Comparison of ENCODE assay signal across 21 mouse cellular contexts in the genomic region with DNA sequence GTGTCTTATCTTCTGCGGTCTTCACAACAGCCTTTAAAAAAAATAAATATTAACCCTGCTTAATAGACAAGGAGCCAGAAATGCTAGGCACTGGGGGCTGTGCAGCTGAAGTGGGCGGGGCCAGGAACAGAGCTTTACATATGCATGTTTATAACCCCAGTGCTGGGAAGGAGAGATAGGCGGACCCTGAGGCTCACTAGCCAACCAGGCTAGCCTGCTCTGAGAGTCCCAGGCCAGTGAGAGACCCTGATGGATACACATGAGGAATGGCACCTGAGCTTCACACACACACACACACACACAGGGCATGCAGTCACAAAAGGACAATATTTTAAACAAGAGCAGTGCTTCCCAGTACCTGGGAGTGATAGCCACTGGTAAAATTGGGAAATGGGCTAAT. TPM values are rescaled to one million over a fixed set of nuclear protein-coding genes. Genes with fewer than 3 reads are reported as not detected.
DNase-seq lines count a peak whose midpoint lies in the region; ATAC-seq and TF ChIP-seq lines count a peak whose summit lies in the region.
"Had no signal": no experiment of that assay in that cellular context is flagged by ENCODE, and none has a peak within 500 bp of the region (broad histone marks: within the 10 kb centered on the region; RNA-seq: fewer than 3 reads in every experiment).

No protein-coding gene starts in this region.

- peaks cover 14% of the 10 kb centered on the region for H3K4me1 ChIP-seq in forebrain, embryonic 13.5 days
- H3K4me1 ChIP-seq in forebrain, embryonic 10.5 days: peaks cover 12% of the 10 kb centered on the region
- H3K4me1 ChIP-seq in hindbrain, embryonic 12.5 days: 0 out of 2 replicates have a peak, but pooled peaks cover 6% of the 10 kb centered on the region
- no peaks in the 10 kb centered on the region for H3K4me1 ChIP-seq in hindbrain, embryonic 11.5 days (replicated peaks; ENCODE audit: control insufficient read depth, insufficient read depth, low read length)
- H3K4me1 ChIP-seq in midbrain, embryonic 14.5 days (ENCODE audit: control insufficient read depth, insufficient read depth, low read length): 0 out of 2 replicates have a peak, but pooled peaks cover 8% of the 10 kb centered on the region
- H3K4me1 ChIP-seq in midbrain, embryonic 15.5 days: peaks cover 16% of the 10 kb centered on the region

- peak; percentile 37; the same call in 1 of the 2 replicates for ATAC-seq in forebrain, embryonic 13.5 days
- ATAC-seq in hindbrain, embryonic 12.5 days (ENCODE audit: low FRiP score): peak; percentile 43; the same call in 1 of the 2 replicates
- no peak for ATAC-seq in hindbrain, embryonic 11.5 days (ENCODE audit: low FRiP score)
- ATAC-seq in midbrain, embryonic 14.5 days (ENCODE audit: low FRiP score, low TSS enrichment): 0 out of 2 replicates have a peak, but pooled peaks have one; percentile 60
- ATAC-seq in midbrain, embryonic 15.5 days (replicated peaks): no peak
- ATAC-seq: inflammation-experienced regulatory T-cells, adult 6 months had no signal

- intact Hi-C loops in left cerebral cortex, postnatal 36 days (cut with DNase I): loop anchor here (10.0 kb wide), 1 partner anchor 1355 kb away; a partner anchor contains a TSS

- no peak for DNase-seq in forebrain, embryonic 10.5 days (ENCODE audit: extremely low spot score, low spot score)
- no peak for DNase-seq in hindbrain, embryonic 11.5 days (ENCODE audit: low spot score)
- DNase-seq in midbrain, embryonic 14.5 days: no peak
- no peak for DNase-seq in left cerebral cortex, postnatal 36 days (ENCODE audit: low spot score in 2 of 2)
- DNase-seq: cerebellum, adult 11 months; cerebellum, adult 9-11 months; kidney, postnatal 4 days; lung, postnatal 4 days; thymus, postnatal 14 days had no signal

- no peak for TF ChIP-seq POLR2A in myocyte (IDR thresholded peaks at IDR 0.05; ENCODE audit: insufficient read length, low read depth)

- no peaks in the 10 kb centered on the region for H3K27me3 ChIP-seq in forebrain, embryonic 13.5 days
- H3K27me3 ChIP-seq in forebrain, embryonic 10.5 days (ENCODE audit: poor library complexity, severe bottlenecking): peaks cover 3% of the 10 kb centered on the region; the same call in 1 of the 2 replicates
- peaks cover 9% of the 10 kb centered on the region; the same call in 1 of the 2 replicates for H3K27me3 ChIP-seq in hindbrain, embryonic 12.5 days
- H3K27me3 ChIP-seq in hindbrain, embryonic 11.5 days (ENCODE audit: control insufficient read depth, insufficient read depth, low read length): no peaks in the 10 kb centered on the region
- H3K27me3 ChIP-seq in midbrain, embryonic 14.5 days (ENCODE audit: control insufficient read depth, insufficient read depth, low read length): no peaks in the 10 kb centered on the region
- H3K27me3 ChIP-seq in midbrain, embryonic 15.5 days (replicated peaks): no peaks in the 10 kb centered on the region
- no peaks in the 10 kb centered on the region for H3K27me3 ChIP-seq in myocyte (ENCODE audit: control insufficient read depth, insufficient read depth, insufficient read length)

- no peak overlapping the region for H3ac ChIP-seq in myocyte (ENCODE audit: control insufficient read depth, insufficient read length)

- H3K4me2 ChIP-seq in forebrain, embryonic 13.5 days: no peak overlapping the region
- no peak overlapping the region for H3K4me2 ChIP-seq in hindbrain, embryonic 12.5 days (replicated peaks)
- no peak overlapping the region for H3K4me2 ChIP-seq in hindbrain, embryonic 11.5 days (replicated peaks; ENCODE audit: low read depth, low read length)
- H3K4me2 ChIP-seq in midbrain, embryonic 14.5 days (ENCODE audit: low read length): no peak overlapping the region
- H3K4me2 ChIP-seq in midbrain, embryonic 15.5 days: no peak overlapping the region
- H3K4me2 ChIP-seq in myocyte (ENCODE audit: low read depth): peak overlapping the region; percentile 26
- H3K4me2 ChIP-seq: embryonic facial prominence, embryonic 15.5 days; neural tube, embryonic 13.5 days had no signal

- no peak overlapping the region for H3K4me3 ChIP-seq in forebrain, embryonic 13.5 days
- H3K4me3 ChIP-seq in forebrain, embryonic 10.5 days: no peak overlapping the region
- no peak overlapping the region for H3K4me3 ChIP-seq in hindbrain, embryonic 12.5 days
- H3K4me3 ChIP-seq in hindbrain, embryonic 11.5 days (ENCODE audit: low read depth, low read length): no peak overlapping the region
- no peak overlapping the region for H3K4me3 ChIP-seq in midbrain, embryonic 14.5 days (replicated peaks; ENCODE audit: low read depth, low read length)
- H3K4me3 ChIP-seq in midbrain, embryonic 15.5 days: no peak overlapping the region
- H3K4me3 ChIP-seq in myocyte: no peak overlapping the region
- H3K4me3 ChIP-seq: embryonic facial prominence, embryonic 15.5 days; limb, embryonic 10.5 days; neural tube, embryonic 13.5 days had no signal

- 72% methylated on average over 3 of the region's 3 CpGs for WGBS in forebrain, embryonic 13.5 days
- WGBS in forebrain, embryonic 10.5 days: 80% methylated on average over 3 of the region's 3 CpGs
- WGBS in hindbrain, embryonic 12.5 days: 66% methylated on average over 3 of the region's 3 CpGs
- WGBS in hindbrain, embryonic 11.5 days: 87% methylated on average over 3 of the region's 3 CpGs
- WGBS in midbrain, embryonic 14.5 days: 72% methylated on average over 3 of the region's 3 CpGs
- 77% methylated on average over 3 of the region's 3 CpGs for WGBS in midbrain, embryonic 15.5 days

- no peaks in the 10 kb centered on the region for H3K9me3 ChIP-seq in forebrain, embryonic 13.5 days (replicated peaks)
- 0 out of 2 replicates have a peak, but pooled peaks cover 4% of the 10 kb centered on the region for H3K9me3 ChIP-seq in forebrain, embryonic 10.5 days
- H3K9me3 ChIP-seq in hindbrain, embryonic 12.5 days (replicated peaks): no peaks in the 10 kb centered on the region
- no peaks in the 10 kb centered on the region for H3K9me3 ChIP-seq in hindbrain, embryonic 11.5 days (ENCODE audit: control insufficient read depth, low read length)
- no peaks in the 10 kb centered on the region for H3K9me3 ChIP-seq in midbrain, embryonic 14.5 days (ENCODE audit: control insufficient read depth, low read length)
- H3K9me3 ChIP-seq in midbrain, embryonic 15.5 days: no peaks in the 10 kb centered on the region
- H3K9me3 ChIP-seq: limb, embryonic 10.5 days; neural tube, embryonic 13.5 days had no signal

- no peaks in the 10 kb centered on the region for H3K36me3 ChIP-seq in forebrain, embryonic 13.5 days (ENCODE audit: poor library complexity, severe bottlenecking)
- no peaks in the 10 kb centered on the region for H3K36me3 ChIP-seq in forebrain, embryonic 10.5 days (replicated peaks)
- no peaks in the 10 kb centered on the region for H3K36me3 ChIP-seq in hindbrain, embryonic 12.5 days
- no peaks in the 10 kb centered on the region for H3K36me3 ChIP-seq in hindbrain, embryonic 11.5 days (ENCODE audit: control insufficient read depth, insufficient read depth, low read length)
- H3K36me3 ChIP-seq in midbrain, embryonic 14.5 days (ENCODE audit: control insufficient read depth, insufficient read depth, low read length): no peaks in the 10 kb centered on the region
- no peaks in the 10 kb centered on the region for H3K36me3 ChIP-seq in midbrain, embryonic 15.5 days (replicated peaks)
- no peaks in the 10 kb centered on the region for H3K36me3 ChIP-seq in myocyte (ENCODE audit: control insufficient read depth, insufficient read depth)
- H3K36me3 ChIP-seq: embryonic facial prominence, embryonic 15.5 days; limb, embryonic 10.5 days; neural tube, embryonic 13.5 days had no signal

- no peak overlapping the region for H3K9ac ChIP-seq in forebrain, embryonic 13.5 days
- no peak overlapping the region for H3K9ac ChIP-seq in hindbrain, embryonic 12.5 days
- no peak overlapping the region for H3K9ac ChIP-seq in hindbrain, embryonic 11.5 days (ENCODE audit: low read depth, low read length)
- no peak overlapping the region for H3K9ac ChIP-seq in midbrain, embryonic 14.5 days (replicated peaks; ENCODE audit: low read length)
- no peak overlapping the region for H3K9ac ChIP-seq in midbrain, embryonic 15.5 days
- H3K9ac ChIP-seq: embryonic facial prominence, embryonic 15.5 days; neural tube, embryonic 13.5 days had no signal

- no peak overlapping the region for H3K27ac ChIP-seq in forebrain, embryonic 13.5 days
- no peak overlapping the region for H3K27ac ChIP-seq in forebrain, embryonic 10.5 days
- H3K27ac ChIP-seq in hindbrain, embryonic 12.5 days: no peak overlapping the region
- no peak overlapping the region for H3K27ac ChIP-seq in hindbrain, embryonic 11.5 days (ENCODE audit: low read depth, low read length)
- H3K27ac ChIP-seq in midbrain, embryonic 14.5 days (replicated peaks; ENCODE audit: low read depth, low read length): 0 out of 2 replicates have a peak overlapping the region, but pooled peaks have one; percentile 37
- H3K27ac ChIP-seq in midbrain, embryonic 15.5 days: no peak overlapping the region
- H3K27ac ChIP-seq: embryonic facial prominence, embryonic 15.5 days; limb, embryonic 10.5 days; neural tube, embryonic 13.5 days had no signal

- H3K79me2 ChIP-seq in myocyte (ENCODE audit: control insufficient read depth, insufficient read depth): no peaks in the 10 kb centered on the region

TF ChIP-seq in myocyte, 11 proteins besides CTCF, POLR2A, EP300 and RAD21 (continues in another document):
- no peak for TF ChIP-seq MAX (IDR thresholded peaks at IDR 0.05; ENCODE audit: low read depth)
- TF ChIP-seq E2F4 (IDR thresholded peaks at IDR 0.05; ENCODE audit: insufficient read depth): no peak
- TF ChIP-seq MYOG (IDR thresholded peaks at IDR 0.05; ENCODE audit: control insufficient read depth in 1 of 3, insufficient read depth in 1 of 3, insufficient read length in 2 of 3, low read depth in 2 of 3): no peak
- no peak for TF ChIP-seq TCF12 (IDR thresholded peaks at IDR 0.05; ENCODE audit: insufficient read depth, poor library complexity, severe bottlenecking)
- TF ChIP-seq USF1 (IDR thresholded peaks at IDR 0.05; ENCODE audit: low read depth): no peak
- TF ChIP-seq MYOD1 (IDR thresholded peaks at IDR 0.05; ENCODE audit: control insufficient read depth in 1 of 3, insufficient read length in 2 of 3, low read depth in 2 of 3): no peak
- no peak for TF ChIP-seq REST (IDR thresholded peaks at IDR 0.05; ENCODE audit: insufficient read depth, insufficient read length)
- TF ChIP-seq TCF3 (IDR thresholded peaks at IDR 0.05; ENCODE audit: insufficient read length, low read depth): no peak

RNA-seq across cellular contexts. Expression of a gene that starts 54.1 kb away (rescaled TPM):
- 0.24 TPM in 1 of 2 replicates, not detected in the other for polyA plus RNA-seq in forebrain, embryonic 13.5 days (2015; fragmentation: Nextera tagmentation; extraction: Ambion mirVana)
- polyA plus RNA-seq in forebrain, embryonic 10.5 days (2016; fragmentation: Nextera tagmentation; extraction: Ambion mirVana): 0.24 and 0.28 TPM in 2 replicates
- polyA plus RNA-seq in hindbrain, embryonic 12.5 days (2016; fragmentation: Nextera tagmentation; extraction: Ambion mirVana): 0.79 and 1.1 TPM in 2 replicates
- 0.59 and 0.68 TPM in 2 replicates for polyA plus RNA-seq in hindbrain, embryonic 11.5 days (2014; fragmentation: Nextera tagmentation; extraction: Ambion mirVana)
- 0.39 and 0.50 TPM in 2 replicates for polyA plus RNA-seq in midbrain, embryonic 14.5 days (2014; fragmentation: Nextera tagmentation; extraction: Ambion mirVana)
- 0.63 and 0.88 TPM in 2 replicates for polyA plus RNA-seq in midbrain, embryonic 15.5 days (2015; fragmentation: Nextera tagmentation; extraction: Ambion mirVana)
- polyA plus RNA-seq in myocyte (2012; fragmentation: generic; extraction: Trizol): 7.9 TPM
- not detected for total RNA-seq in left cerebral cortex, postnatal 36 days (2021)
- total RNA-seq: common myeloid progenitor, adult 5-6 weeks; gastrocnemius, postnatal 14 days; left cerebral cortex, adult 18-20 months; megakaryocyte-erythroid progenitor cell, adult 5-6 weeks had no signal
- polyA plus RNA-seq: inflammation-experienced regulatory T-cells, adult 6 months; limb, embryonic 10.5 days had no signal

Comparison
In these comparisons a context has a peak if more than half of its experiments do, and no peak if none do; other contexts are left out.
1. ATAC-seq: peak in forebrain, embryonic 13.5 days (single experiment), hindbrain, embryonic 12.5 days (single experiment) and midbrain, embryonic 14.5 days (single experiment); none in hindbrain, embryonic 11.5 days (single experiment) and midbrain, embryonic 15.5 days (single experiment).